Comparison of ENCODE assay signal across 27 mouse cellular contexts in the genomic region with DNA sequence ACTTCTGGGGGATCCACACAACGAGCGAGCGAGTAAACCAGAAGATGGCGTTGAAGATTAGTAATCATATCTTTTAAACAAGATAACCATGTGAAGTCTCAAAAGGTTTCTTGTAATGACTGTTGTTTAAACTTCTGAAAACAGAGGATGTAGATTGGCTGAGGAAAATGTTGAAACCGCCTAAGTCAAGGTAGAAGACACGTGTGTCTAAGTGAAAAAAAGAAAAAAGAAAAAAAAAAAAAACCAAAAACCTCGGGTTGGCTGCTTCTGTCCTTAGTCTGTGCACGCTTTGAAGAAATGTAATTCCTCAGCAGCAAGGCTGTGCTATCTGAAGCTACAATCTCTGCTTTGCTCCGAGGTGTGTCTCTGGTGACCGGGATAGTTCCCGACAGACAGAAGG. TPM values are rescaled to one million over a fixed set of nuclear protein-coding genes. Genes with fewer than 3 reads are reported as not detected.
DNase-seq lines count a peak whose midpoint lies in the region; ATAC-seq and TF ChIP-seq lines count a peak whose summit lies in the region.
"Had no signal": no experiment of that assay in that cellular context is flagged by ENCODE, and none has a peak within 500 bp of the region (broad histone marks: within the 10 kb centered on the region; RNA-seq: fewer than 3 reads in every experiment).

No protein-coding gene starts in this region.

- peak; percentile 34 for DNase-seq in thymus, postnatal 0 days (ENCODE audit: low spot score)
- no peak for DNase-seq in thymus, postnatal 14 days
- no peak for DNase-seq in CH12.LX (ENCODE audit: extremely low read depth)
- peak; percentile 87 for DNase-seq in induced T-regulatory cell, adult 2 months (ENCODE audit: low read depth)
- no peak for DNase-seq in left cerebral cortex, postnatal 4 days
- no peak for DNase-seq in midbrain, embryonic 11.5 days (ENCODE audit: low spot score, missing footprints)
- DNase-seq: adrenal gland, postnatal 10 days; adrenal gland, postnatal 36 days; B cell, adult 2 months; cerebellum, adult 18-20 months; cerebellum, adult 9-10 months; cerebellum, postnatal 14 days; forebrain, postnatal 0 days; gastrocnemius, postnatal 25 days; heart, adult 18-20 months; heart, postnatal 14 days; heart, postnatal 4 days; kidney, adult 2 months had no signal

- peak overlapping the region in 2 of 3 experiments; percentile 90 to 98 for H3K4me3 ChIP-seq in CH12.LX (replicated peaks in 1 of 3; ENCODE audit: low read depth in 2 of 3, low read length in 2 of 3, poor library complexity in 1 of 3)
- no peak overlapping the region for H3K4me3 ChIP-seq in midbrain, embryonic 11.5 days (ENCODE audit: low read depth, low read length)
- H3K4me3 ChIP-seq: heart, embryonic 10.5 days; heart, embryonic 13.5 days; intestine, embryonic 15.5 days had no signal

- peak overlapping the region; percentile 79 for H3K9ac ChIP-seq in CH12.LX (ENCODE audit: insufficient read depth, low read depth)
- no peak overlapping the region for H3K9ac ChIP-seq in midbrain, embryonic 11.5 days (ENCODE audit: low read length)
- H3K9ac ChIP-seq: forebrain, postnatal 0 days; heart, embryonic 13.5 days; hindbrain, embryonic 14.5 days; intestine, embryonic 15.5 days had no signal

- no peak; a peak in 1 of 4 replicates for TF ChIP-seq CTCF in CH12.LX (conservative IDR thresholded peaks at IDR 0.05 in 1 of 2, IDR thresholded peaks at IDR 0.05 in 1 of 2; ENCODE audit: low read depth in 2 of 2, low read length in 2 of 2)

- intact Hi-C loops in left cerebral cortex, postnatal 4 days (cut with DNase I), result no loop called here

- no peak for ATAC-seq in midbrain, embryonic 11.5 days (ENCODE audit: low FRiP score)
- ATAC-seq in erythroid progenitor cell, adult 5-6 weeks (replicated peaks; ENCODE audit: low FRiP score, poor library complexity, severe bottlenecking), result no peak
- ATAC-seq: forebrain, embryonic 14.5 days; forebrain, postnatal 0 days; hindbrain, postnatal 0 days; intestine, embryonic 15.5 days had no signal

- TF ChIP-seq EP300 in CH12.LX (IDR thresholded peaks at IDR 0.05; ENCODE audit: low read length), result 0 out of 2 replicates have a peak, but pooled peaks have one; percentile 6

- in situ Hi-C loops in CH12.LX (cut with MboI; ENCODE audit: low pct_ligation_motif_present, low pct_unique_long_range_greater_than_20kb, low sequenced_read_pairs), result no loop called here

- peak overlapping the region; percentile 96 for H3K4me2 ChIP-seq in CH12.LX (ENCODE audit: insufficient read depth, low read depth, poor library complexity, severe bottlenecking)
- no peak overlapping the region for H3K4me2 ChIP-seq in midbrain, embryonic 11.5 days
- H3K4me2 ChIP-seq: heart, embryonic 13.5 days; hindbrain, embryonic 14.5 days; intestine, embryonic 15.5 days had no signal

- H3K79me2 ChIP-seq in CH12.LX (replicated peaks; ENCODE audit: control insufficient read depth, extremely low read depth, insufficient read depth, poor library complexity, severe bottlenecking), result peaks cover 35% of the 10 kb centered on the region

- dilution Hi-C loops in CH12.LX (cut with MboI; ENCODE audit: extremely low pct_ligation_motif_present, extremely low pct_unique_long_range_greater_than_20kb, low sequenced_read_pairs), result no loop called here

- H3K27me3 ChIP-seq in CH12.LX (replicated peaks), result no peaks in the 10 kb centered on the region
- peaks cover 42% of the 10 kb centered on the region for H3K27me3 ChIP-seq in midbrain, embryonic 11.5 days (ENCODE audit: control insufficient read depth, insufficient read depth, low read length)

- no peaks in the 10 kb centered on the region for H3K9me3 ChIP-seq in CH12.LX (replicated peaks; ENCODE audit: low read length)
- H3K9me3 ChIP-seq in midbrain, embryonic 11.5 days (ENCODE audit: control insufficient read depth, low read length), result no peaks in the 10 kb centered on the region
- H3K9me3 ChIP-seq: heart, embryonic 10.5 days; heart, embryonic 13.5 days; intestine, embryonic 15.5 days had no signal

- H3K27ac ChIP-seq in CH12.LX (ENCODE audit: insufficient read depth, low read depth), result peak overlapping the region; percentile 57; the same call in 1 of the 2 replicates
- no peak overlapping the region for H3K27ac ChIP-seq in midbrain, embryonic 11.5 days (ENCODE audit: low read depth, low read length)
- H3K27ac ChIP-seq: heart, embryonic 10.5 days; heart, embryonic 13.5 days; hindbrain, embryonic 14.5 days; hindbrain, postnatal 0 days; intestine, embryonic 15.5 days had no signal

- H3K36me3 ChIP-seq in CH12.LX (replicated peaks in 1 of 2; ENCODE audit: control insufficient read depth in 1 of 2, insufficient read depth in 1 of 2, low read length in 1 of 2), result peaks cover 15 to 21% of the 10 kb centered on the region in 2 experiments
- H3K36me3 ChIP-seq in midbrain, embryonic 11.5 days (ENCODE audit: control insufficient read depth, insufficient read depth, low read length), result no peaks in the 10 kb centered on the region
- H3K36me3 ChIP-seq: heart, embryonic 10.5 days; heart, embryonic 13.5 days; intestine, embryonic 15.5 days had no signal

- TF ChIP-seq RAD21 in CH12.LX (IDR thresholded peaks at IDR 0.05; ENCODE audit: low read depth, low read length), result no peak; the same call in 1 of the 2 replicates

- TF ChIP-seq POLR2A in CH12.LX (IDR thresholded peaks at IDR 0.05; ENCODE audit: low read depth, low read length), result no peak; the same call in 1 of the 2 replicates

- peaks cover 12 to 42% of the 10 kb centered on the region in 2 experiments for H3K4me1 ChIP-seq in CH12.LX (ENCODE audit: control insufficient read depth in 1 of 2, insufficient read depth in 2 of 2)
- H3K4me1 ChIP-seq in midbrain, embryonic 11.5 days (ENCODE audit: control insufficient read depth, insufficient read depth, low read length), result peaks cover 5% of the 10 kb centered on the region; the same call in 1 of the 2 replicates

- 75% methylated on average over 11 of the region's 11 CpGs for WGBS in midbrain, embryonic 11.5 days

TF ChIP-seq in CH12.LX, 34 proteins besides CTCF, POLR2A, EP300 and RAD21:
- TF ChIP-seq IRF4 (IDR thresholded peaks at IDR 0.05; ENCODE audit: low read depth, low read length) (peak; percentile 52; the same call in 1 of the 2 replicates), ZKSCAN1 (IDR thresholded peaks at IDR 0.05; ENCODE audit: borderline replicate concordance, low read depth, low read length) (no peak), KAT2A (IDR thresholded peaks at IDR 0.05; ENCODE audit: insufficient replicate concordance, low read length) (no peak), TBP (conservative IDR thresholded peaks at IDR 0.05; ENCODE audit: low read depth, low read length) (0 out of 2 replicates have a peak, but pooled peaks have one; percentile 15), MYC (IDR thresholded peaks at IDR 0.05; ENCODE audit: low read depth, low read length) (peak; percentile 77), MEF2A (IDR thresholded peaks at IDR 0.05; ENCODE audit: borderline replicate concordance, low read depth, low read length) (no peak), MAZ (IDR thresholded peaks at IDR 0.05; ENCODE audit: low read depth, low read length) (no peak), JUND (conservative IDR thresholded peaks at IDR 0.05; ENCODE audit: low read depth, low read length) (peak; percentile 58; the same call in 1 of the 2 replicates), UBTF (IDR thresholded peaks at IDR 0.05; ENCODE audit: low read depth, low read length) (no peak), PAX5 (IDR thresholded peaks at IDR 0.05; ENCODE audit: low read length) (no peak), MXI1 (IDR thresholded peaks at IDR 0.05; ENCODE audit: low read depth, low read length) (peak; percentile 84), RCOR1 (conservative IDR thresholded peaks at IDR 0.05; ENCODE audit: low read depth, low read length) (no peak), MAFK (IDR thresholded peaks at IDR 0.05; ENCODE audit: insufficient replicate concordance, low read length) (no peak), CHD1 (IDR thresholded peaks at IDR 0.05; ENCODE audit: low read depth, low read length) (peak; percentile 48; the same call in 1 of the 2 replicates), JUN (IDR thresholded peaks at IDR 0.05; ENCODE audit: insufficient read depth, low read depth, low read length) (0 out of 2 replicates have a peak, but pooled peaks have one; percentile 3), SIN3A (IDR thresholded peaks at IDR 0.05; ENCODE audit: low read length) (peak; percentile 82), HCFC1 (IDR thresholded peaks at IDR 0.05; ENCODE audit: low read depth, low read length) (no peak), MAX (IDR thresholded peaks at IDR 0.05; ENCODE audit: low read length) (peak; percentile 28; the same call in 1 of the 2 replicates), BHLHE40 (IDR thresholded peaks at IDR 0.05; ENCODE audit: low read depth, low read length) (peak; percentile 75), ZNF384 (IDR thresholded peaks at IDR 0.05; ENCODE audit: low read depth, low read length) (peak; percentile 92), ZMIZ1 (IDR thresholded peaks at IDR 0.05; ENCODE audit: low read depth, low read length) (no peak)

RNA-seq across cellular contexts. Expression of gene Irf4, which starts 1.5 kb away (rescaled TPM):
- 1.6 and 1.7 TPM in 2 replicates for polyA plus RNA-seq in thymus, postnatal 0 days (2015; fragmentation: Nextera tagmentation; extraction: Ambion mirVana)
- total RNA-seq in CH12.LX (2012; rRNA removed) (115 and 138 TPM in 2 replicates), CH12.LX (2014; rRNA removed) (122 and 142 TPM in 2 replicates)
- 74.5 and 81.7 TPM in 2 replicates for polyA plus RNA-seq in CH12.LX (2012; ENCODE audit: insufficient read length, low read depth)
- total RNA-seq in left cerebral cortex, postnatal 4 days (2021), result under 1 TPM in 1 of 2 experiments, not detected in 1; 0.16 TPM
- 0.03 and 0.04 TPM in 2 replicates for polyA plus RNA-seq in midbrain, embryonic 11.5 days (2014; fragmentation: Nextera tagmentation; extraction: Ambion mirVana)
- 8.6 and 11.3 TPM in 2 replicates for total RNA-seq in erythroid progenitor cell, adult 5-6 weeks (2015; ENCODE audit: low replicate concordance)
- 5.1 TPM in 2 replicates for total RNA-seq in erythroid progenitor cell, adult 5-6 weeks (2017; ENCODE audit: low replicate concordance)
- total RNA-seq: hindbrain, postnatal 0 days; MEL had no signal
- polyA plus RNA-seq: embryonic facial prominence, embryonic 11.5 days had no signal

Comparison
In these comparisons a context has a peak if more than half of its experiments do, and no peak if none do; other contexts are left out.
1. DNase-seq: peak in thymus, postnatal 0 days (single experiment) and induced T-regulatory cell, adult 2 months (single experiment); none in thymus, postnatal 14 days (single experiment), CH12.LX (single experiment), left cerebral cortex, postnatal 4 days (single experiment) and midbrain, embryonic 11.5 days (single experiment).
2. RNA of gene Irf4, which starts 1.5 kb away (total RNA-seq): 115 to 142 TPM in CH12.LX; 5.1 to 11.3 TPM in erythroid progenitor cell, adult 5-6 weeks and 0.16 TPM in left cerebral cortex, postnatal 4 days; every median in the first group is over 4 times any median in the second.